In genomic region chr16:8417011-8417720, GRCm38 (mm10) we compare ENCODE assay signal across 15 mouse cellular contexts. TPM values are rescaled to one million over a fixed set of nuclear protein-coding genes. Genes with fewer than 3 reads are reported as not detected.
DNase-seq lines count a peak whose midpoint lies in the region; ATAC-seq and TF ChIP-seq lines count a peak whose summit lies in the region.
"Had no signal": no experiment of that assay in that cellular context is flagged by ENCODE, and none has a peak within 500 bp of the region (broad histone marks: within the 10 kb centered on the region; RNA-seq: fewer than 3 reads in every experiment).

No protein-coding gene starts in this region.

- TF ChIP-seq CTCF in hindbrain, postnatal 0 days (IDR thresholded peaks at IDR 0.05; ENCODE audit: low read depth) = no peak

- H3K9ac ChIP-seq in hindbrain, embryonic 12.5 days = peak overlapping the region; percentile 23; the same call in 1 of the 2 replicates
- no peak overlapping the region for H3K9ac ChIP-seq in hindbrain, embryonic 11.5 days (ENCODE audit: low read depth, low read length)
- H3K9ac ChIP-seq in liver, embryonic 11.5 days (ENCODE audit: low read depth, low read length) = no peak overlapping the region
- no peak overlapping the region for H3K9ac ChIP-seq in hindbrain, postnatal 0 days (replicated peaks; ENCODE audit: low read length)
- H3K9ac ChIP-seq: forebrain, embryonic 15.5 days; heart, embryonic 12.5 days; liver, embryonic 14.5 days had no signal

- no peaks in the 10 kb centered on the region for H3K9me3 ChIP-seq in hindbrain, embryonic 12.5 days (replicated peaks)
- H3K9me3 ChIP-seq in hindbrain, embryonic 11.5 days (ENCODE audit: control insufficient read depth, low read length) = no peaks in the 10 kb centered on the region
- no peaks in the 10 kb centered on the region for H3K9me3 ChIP-seq in liver, embryonic 11.5 days (ENCODE audit: control insufficient read depth, low read length)
- no peaks in the 10 kb centered on the region for H3K9me3 ChIP-seq in embryonic facial prominence, embryonic 10.5 days
- no peaks in the 10 kb centered on the region for H3K9me3 ChIP-seq in hindbrain, postnatal 0 days (ENCODE audit: low read length)
- H3K9me3 ChIP-seq: forebrain, embryonic 15.5 days; heart, embryonic 12.5 days had no signal

- H3K36me3 ChIP-seq in hindbrain, embryonic 12.5 days = no peaks in the 10 kb centered on the region
- H3K36me3 ChIP-seq in hindbrain, embryonic 11.5 days (ENCODE audit: control insufficient read depth, insufficient read depth, low read length) = no peaks in the 10 kb centered on the region
- no peaks in the 10 kb centered on the region for H3K36me3 ChIP-seq in liver, embryonic 11.5 days (ENCODE audit: control insufficient read depth, insufficient read depth, low read length)
- H3K36me3 ChIP-seq in embryonic facial prominence, embryonic 10.5 days (replicated peaks) = no peaks in the 10 kb centered on the region
- H3K36me3 ChIP-seq in hindbrain, postnatal 0 days (ENCODE audit: insufficient read depth, low read length) = no peaks in the 10 kb centered on the region
- H3K36me3 ChIP-seq: forebrain, embryonic 15.5 days; heart, embryonic 12.5 days had no signal

- no peaks in the 10 kb centered on the region; the same call in 1 of the 2 replicates for H3K27me3 ChIP-seq in hindbrain, embryonic 12.5 days
- H3K27me3 ChIP-seq in hindbrain, embryonic 11.5 days (ENCODE audit: control insufficient read depth, insufficient read depth, low read length) = no peaks in the 10 kb centered on the region
- no peaks in the 10 kb centered on the region for H3K27me3 ChIP-seq in liver, embryonic 11.5 days (replicated peaks; ENCODE audit: control insufficient read depth, insufficient read depth, low read length)
- peaks cover 17% of the 10 kb centered on the region; the same call in 1 of the 2 replicates for H3K27me3 ChIP-seq in embryonic facial prominence, embryonic 10.5 days (replicated peaks; ENCODE audit: low read depth, poor library complexity, severe bottlenecking)
- no peaks in the 10 kb centered on the region for H3K27me3 ChIP-seq in hindbrain, postnatal 0 days (ENCODE audit: insufficient read depth, low read length)
- H3K27me3 ChIP-seq: forebrain, embryonic 15.5 days had no signal

- H3K4me1 ChIP-seq in hindbrain, embryonic 12.5 days = peaks cover 4% of the 10 kb centered on the region; the same call in 1 of the 2 replicates
- no peaks in the 10 kb centered on the region for H3K4me1 ChIP-seq in hindbrain, embryonic 11.5 days (replicated peaks; ENCODE audit: control insufficient read depth, insufficient read depth, low read length)
- H3K4me1 ChIP-seq in liver, embryonic 11.5 days (replicated peaks; ENCODE audit: control insufficient read depth, insufficient read depth, low read length) = no peaks in the 10 kb centered on the region
- no peaks in the 10 kb centered on the region for H3K4me1 ChIP-seq in embryonic facial prominence, embryonic 10.5 days
- H3K4me1 ChIP-seq in hindbrain, postnatal 0 days (ENCODE audit: insufficient read depth, low read length) = no peaks in the 10 kb centered on the region
- H3K4me1 ChIP-seq: forebrain, embryonic 15.5 days; heart, embryonic 12.5 days had no signal

- no peak overlapping the region for H3K4me3 ChIP-seq in hindbrain, embryonic 12.5 days
- H3K4me3 ChIP-seq in hindbrain, embryonic 11.5 days (ENCODE audit: low read depth, low read length) = no peak overlapping the region
- no peak overlapping the region for H3K4me3 ChIP-seq in liver, embryonic 11.5 days (ENCODE audit: low read depth, low read length)
- H3K4me3 ChIP-seq in embryonic facial prominence, embryonic 10.5 days = no peak overlapping the region
- H3K4me3 ChIP-seq in hindbrain, postnatal 0 days (ENCODE audit: low read length) = no peak overlapping the region
- H3K4me3 ChIP-seq: forebrain, embryonic 15.5 days; heart, embryonic 12.5 days; left cerebral cortex, adult 2 months had no signal

- DNase-seq in hindbrain, embryonic 11.5 days (ENCODE audit: low spot score) = no peak
- DNase-seq in liver, embryonic 11.5 days (ENCODE audit: low spot score) = peak; percentile 25
- DNase-seq in liver = no peak
- DNase-seq in embryonic facial prominence, embryonic 10.5 days (ENCODE audit: low spot score) = peak; percentile 7
- peak; percentile 19 for DNase-seq in hindbrain, postnatal 0 days (ENCODE audit: low spot score)
- no peak for DNase-seq in embryo, embryonic 10 days (ENCODE audit: low spot score)
- DNase-seq: adrenal gland, postnatal 36 days; gastrocnemius, postnatal 10 days had no signal

- H3K27ac ChIP-seq in hindbrain, embryonic 12.5 days = no peak overlapping the region
- no peak overlapping the region for H3K27ac ChIP-seq in hindbrain, embryonic 11.5 days (ENCODE audit: low read depth, low read length)
- no peak overlapping the region for H3K27ac ChIP-seq in liver, embryonic 11.5 days (ENCODE audit: low read depth, low read length)
- H3K27ac ChIP-seq in embryonic facial prominence, embryonic 10.5 days (replicated peaks) = no peak overlapping the region
- H3K27ac ChIP-seq in hindbrain, postnatal 0 days = no peak overlapping the region
- H3K27ac ChIP-seq: forebrain, embryonic 15.5 days; left cerebral cortex, adult 2 months; liver, embryonic 14.5 days had no signal

- WGBS in hindbrain, embryonic 12.5 days = 55% methylated on average over 20 of the region's 20 CpGs
- 56% methylated on average over 20 of the region's 20 CpGs for WGBS in hindbrain, embryonic 11.5 days
- 56% methylated on average over 20 of the region's 20 CpGs for WGBS in liver, embryonic 11.5 days
- 72% methylated on average over 20 of the region's 20 CpGs for WGBS in embryonic facial prominence, embryonic 10.5 days
- WGBS in hindbrain, postnatal 0 days = 36% methylated on average over 20 of the region's 20 CpGs

- no peak overlapping the region for H3K4me2 ChIP-seq in hindbrain, embryonic 12.5 days (replicated peaks)
- no peak overlapping the region for H3K4me2 ChIP-seq in hindbrain, embryonic 11.5 days (replicated peaks; ENCODE audit: low read depth, low read length)
- no peak overlapping the region for H3K4me2 ChIP-seq in liver, embryonic 11.5 days
- H3K4me2 ChIP-seq in hindbrain, postnatal 0 days (ENCODE audit: low read depth, low read length) = peak overlapping the region; percentile 10; the same call in 1 of the 2 replicates
- H3K4me2 ChIP-seq: forebrain, embryonic 15.5 days; heart, embryonic 12.5 days; midbrain, embryonic 11.5 days had no signal

- no peak for ATAC-seq in hindbrain, embryonic 12.5 days (ENCODE audit: low FRiP score)
- no peak for ATAC-seq in hindbrain, embryonic 11.5 days (ENCODE audit: low FRiP score)
- ATAC-seq in liver, embryonic 11.5 days (replicated peaks; ENCODE audit: low FRiP score) = no peak
- ATAC-seq in hindbrain, postnatal 0 days = 0 out of 2 replicates have a peak, but pooled peaks have one; percentile 18
- ATAC-seq: forebrain, embryonic 15.5 days had no signal

RNA-seq across cellular contexts. Expression of gene Tmem114, which starts 7.8 kb away (rescaled TPM):
- polyA plus RNA-seq in hindbrain, embryonic 12.5 days (2016; fragmentation: Nextera tagmentation; extraction: Ambion mirVana) = not detected in 2 replicates
- polyA plus RNA-seq in hindbrain, embryonic 11.5 days (2014; fragmentation: Nextera tagmentation; extraction: Ambion mirVana) = 0.12 TPM in 1 of 2 replicates, not detected in the other
- not detected in 2 replicates for polyA plus RNA-seq in liver, embryonic 11.5 days (2014; fragmentation: Nextera tagmentation; extraction: Ambion mirVana)
- 0.21 TPM in 1 of 2 replicates, not detected in the other for polyA plus RNA-seq in embryonic facial prominence, embryonic 10.5 days (2016; fragmentation: Nextera tagmentation; extraction: Ambion mirVana)
- total RNA-seq in hindbrain, postnatal 0 days (2014; rRNA removed) = 1.2 and 3.4 TPM in 2 replicates
- 2.0 and 2.1 TPM in 2 replicates for polyA plus RNA-seq in hindbrain, postnatal 0 days (2015; fragmentation: Nextera tagmentation; extraction: Ambion mirVana)
- total RNA-seq: adrenal gland, postnatal 36 days; gastrocnemius, postnatal 10 days had no signal
- polyA plus RNA-seq: embryonic facial prominence, embryonic 14.5 days; forebrain, embryonic 15.5 days; heart, embryonic 12.5 days; midbrain, embryonic 11.5 days had no signal

RNA-seq across cellular contexts. Expression of gene Mettl22, which starts 53.4 kb away (rescaled TPM):
- 20.3 and 22.6 TPM in 2 replicates for polyA plus RNA-seq in hindbrain, embryonic 12.5 days (2016; fragmentation: Nextera tagmentation; extraction: Ambion mirVana)
- polyA plus RNA-seq in hindbrain, embryonic 11.5 days (2014; fragmentation: Nextera tagmentation; extraction: Ambion mirVana) = 21.1 and 24.2 TPM in 2 replicates
- 21.3 and 22.3 TPM in 2 replicates for polyA plus RNA-seq in liver, embryonic 11.5 days (2014; fragmentation: Nextera tagmentation; extraction: Ambion mirVana)
- 19.8 and 23.8 TPM in 2 replicates for polyA plus RNA-seq in embryonic facial prominence, embryonic 10.5 days (2016; fragmentation: Nextera tagmentation; extraction: Ambion mirVana)
- total RNA-seq in hindbrain, postnatal 0 days (2014; rRNA removed) = 34.0 and 39.0 TPM in 2 replicates
- polyA plus RNA-seq in hindbrain, postnatal 0 days (2015; fragmentation: Nextera tagmentation; extraction: Ambion mirVana) = 66.3 and 66.9 TPM in 2 replicates

Comparison
In these comparisons a context has a peak if more than half of its experiments do, and no peak if none do; other contexts are left out.
1. DNase-seq: peak in liver, embryonic 11.5 days (single experiment), embryonic facial prominence, embryonic 10.5 days (single experiment) and hindbrain, postnatal 0 days (single experiment); none in hindbrain, embryonic 11.5 days (single experiment), liver (single experiment) and embryo, embryonic 10 days (single experiment).